Mouse (Mus musculus) Muller cell, postnatal 12 days (primary cell): ENCODE measurements around the gene Sspo.

Experiments
- DNase-seq: peaks from one replicate; pipeline ENCODE4 v3.0.0-alpha.2; 2015; ENCODE audit errors: inconsistent ontology term

Gene Sspo

DNA sequence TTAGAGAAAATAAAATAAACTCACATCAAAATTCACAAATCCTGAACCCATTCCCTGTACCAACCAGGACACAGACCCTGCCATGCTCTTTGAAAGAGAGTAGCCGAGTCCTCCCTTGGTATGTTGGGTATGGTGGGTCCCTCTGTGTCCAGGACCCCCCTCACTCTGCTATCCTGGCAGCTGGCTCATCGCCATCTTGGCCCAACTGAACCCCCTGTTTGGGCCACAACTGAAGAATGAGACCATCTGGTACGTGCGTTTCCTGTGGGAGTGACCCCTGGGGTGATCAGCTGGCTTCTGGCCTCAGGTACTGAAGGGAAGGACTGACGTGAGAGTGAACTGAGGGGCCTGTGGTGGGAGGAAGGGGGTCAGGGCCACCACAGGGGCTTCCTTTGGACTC lies 91.8 kb downstream of the Sspo start:
- no peak for DNase-seq

DNA sequence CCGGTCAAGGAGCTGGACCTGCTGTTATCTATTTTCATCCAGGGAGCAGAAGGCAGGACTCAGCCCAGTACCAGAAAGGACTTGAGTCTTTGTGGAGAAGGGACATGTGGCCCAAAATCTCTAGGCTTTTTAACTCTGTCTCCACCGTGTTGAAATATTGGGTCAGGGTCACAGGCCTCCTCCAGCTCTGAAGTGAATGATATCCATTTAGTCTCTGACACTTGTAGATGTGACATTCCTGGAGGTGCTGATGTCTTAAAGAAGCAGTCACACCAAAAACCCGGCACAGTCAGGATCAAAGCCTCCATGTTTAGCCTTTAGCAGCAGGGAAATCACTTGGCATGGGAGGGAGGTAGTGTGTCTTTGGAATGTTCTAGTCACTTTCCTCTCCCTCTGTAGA lies 92.7 kb downstream of the Sspo start:
- DNase-seq, result no peak

GRCm38 (mm10) chr6:48541560-48542450 lies 93.8 kb downstream of the Sspo start:
- DNase-seq, result peak; percentile 17

DNA sequence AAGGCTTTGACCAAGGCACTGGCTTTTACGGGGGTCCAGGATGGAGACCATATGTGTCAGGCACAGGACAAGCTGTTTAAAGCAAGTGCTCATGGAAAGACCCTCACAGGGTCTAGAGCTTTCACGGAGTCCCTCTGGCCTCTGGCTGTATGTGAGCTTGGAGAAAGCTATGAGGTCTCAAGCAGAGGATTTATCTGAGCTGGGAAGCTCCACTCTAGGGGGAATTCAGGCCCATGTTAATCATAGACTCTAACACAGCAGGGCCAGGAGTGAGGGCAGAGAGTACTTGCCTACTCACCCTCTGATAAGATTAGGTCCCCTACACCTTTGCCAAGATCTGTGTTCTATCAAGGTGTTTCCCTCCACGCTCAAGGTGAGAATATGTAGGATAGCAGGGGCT lies 94.6 kb downstream of the Sspo start:
- no peak for DNase-seq

DNA sequence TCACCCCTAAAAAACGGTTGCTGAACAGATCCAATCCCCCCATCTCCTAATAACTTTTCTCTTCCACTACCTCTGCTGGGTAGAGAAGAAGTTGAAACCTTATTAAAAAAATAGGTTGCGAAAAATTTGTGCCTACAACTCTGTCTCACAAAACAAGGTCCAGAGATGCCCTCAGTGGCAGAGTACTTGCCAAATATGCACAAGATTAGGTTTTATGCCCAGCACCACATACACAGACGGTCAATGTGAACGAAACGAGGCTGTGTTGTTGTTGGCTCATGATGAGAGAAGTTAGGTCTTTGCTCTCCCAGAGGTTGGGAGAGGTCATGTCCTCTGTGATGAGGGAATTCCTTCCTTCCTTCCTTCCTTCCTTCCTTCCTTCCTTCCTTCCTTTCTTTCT lies 97.2 kb downstream of the Sspo start:
- DNase-seq, result no peak

GRCm38 (mm10) chr6:48546271-48546670 lies 98.2 kb downstream of the Sspo start:
- peak; percentile 33 for DNase-seq

DNA sequence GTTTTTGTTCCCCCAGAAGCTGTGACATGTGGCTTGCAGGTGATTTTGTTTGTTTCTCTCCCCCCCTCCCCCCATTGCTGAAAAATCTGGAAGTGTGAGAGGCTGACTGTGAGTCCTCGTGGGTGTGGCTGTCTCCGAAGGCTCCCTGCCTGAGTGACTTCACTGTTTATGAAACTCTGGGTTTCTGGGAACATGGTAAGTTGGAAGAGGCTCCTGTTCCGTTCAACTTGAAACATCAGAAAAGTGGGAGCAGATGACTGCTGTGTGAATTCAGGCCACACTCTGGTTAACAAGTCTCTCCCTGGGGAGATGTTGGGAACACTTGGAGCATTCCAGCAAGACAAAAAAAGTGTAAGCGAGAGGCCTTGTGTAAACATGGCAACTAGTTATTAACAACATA lies 98.8 kb downstream of the Sspo start:
- DNase-seq, result no peak

GRCm38 (mm10) chr6:48548314-48548713 lies 100.3 kb downstream of the Sspo start:
- DNase-seq, result no peak
